Mouse (Mus musculus): ENCODE measurements around the gene Irgc1.
A peak's percentile ranks its signal among the peaks of the same experiment; 100 is the strongest.
"Not testable (repeated sequence)": the region's sequence is repeated elsewhere in the genome, so short reads cannot be mapped to it uniquely, and the experiment has no call there.

Irgc1 gene

DNA sequence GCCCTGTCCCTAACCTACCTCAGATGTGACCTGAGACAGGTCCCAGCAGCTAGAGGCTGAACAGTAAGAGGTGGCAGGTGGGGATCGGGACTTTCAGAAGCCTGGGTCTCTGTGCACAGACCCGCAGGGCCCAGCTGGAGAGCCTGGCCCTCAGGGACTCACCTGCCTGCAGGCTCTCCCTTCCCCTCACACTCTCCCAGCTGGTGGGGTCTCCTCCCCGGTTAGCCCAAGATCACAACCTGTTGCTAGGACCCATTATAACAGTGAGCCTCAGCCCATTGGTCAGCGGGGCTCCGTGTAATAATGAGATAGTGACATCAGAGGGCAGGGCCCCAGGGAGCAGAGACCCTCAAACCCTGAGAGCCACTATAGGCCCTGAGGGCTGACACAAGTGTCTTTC lies 16.8 kb downstream of the Irgc1 start:
- no peak for DNase-seq (ENCODE audit: low spot score)

DNA sequence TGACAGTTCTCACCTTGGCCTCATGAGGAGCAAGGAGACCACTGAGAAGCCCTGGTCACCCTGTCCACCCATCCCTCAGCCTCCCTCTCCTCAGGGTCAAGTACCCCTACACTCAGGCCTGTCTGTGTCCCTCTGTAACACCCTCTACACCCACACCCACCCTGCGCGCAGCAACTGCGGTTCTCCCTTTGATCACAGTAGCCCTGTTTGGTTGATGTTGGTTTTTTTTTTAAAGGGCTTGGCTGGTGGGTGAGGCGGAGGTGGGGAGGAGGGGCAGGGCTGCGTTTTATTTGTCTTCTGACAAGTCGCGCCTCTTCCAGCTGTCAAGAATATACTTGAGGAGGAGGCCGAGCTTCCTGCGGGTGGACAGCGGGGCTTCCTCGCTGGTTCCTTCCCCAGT lies 20.4 kb downstream of the Irgc1 start:
- no peak for DNase-seq (ENCODE audit: low spot score)

DNA sequence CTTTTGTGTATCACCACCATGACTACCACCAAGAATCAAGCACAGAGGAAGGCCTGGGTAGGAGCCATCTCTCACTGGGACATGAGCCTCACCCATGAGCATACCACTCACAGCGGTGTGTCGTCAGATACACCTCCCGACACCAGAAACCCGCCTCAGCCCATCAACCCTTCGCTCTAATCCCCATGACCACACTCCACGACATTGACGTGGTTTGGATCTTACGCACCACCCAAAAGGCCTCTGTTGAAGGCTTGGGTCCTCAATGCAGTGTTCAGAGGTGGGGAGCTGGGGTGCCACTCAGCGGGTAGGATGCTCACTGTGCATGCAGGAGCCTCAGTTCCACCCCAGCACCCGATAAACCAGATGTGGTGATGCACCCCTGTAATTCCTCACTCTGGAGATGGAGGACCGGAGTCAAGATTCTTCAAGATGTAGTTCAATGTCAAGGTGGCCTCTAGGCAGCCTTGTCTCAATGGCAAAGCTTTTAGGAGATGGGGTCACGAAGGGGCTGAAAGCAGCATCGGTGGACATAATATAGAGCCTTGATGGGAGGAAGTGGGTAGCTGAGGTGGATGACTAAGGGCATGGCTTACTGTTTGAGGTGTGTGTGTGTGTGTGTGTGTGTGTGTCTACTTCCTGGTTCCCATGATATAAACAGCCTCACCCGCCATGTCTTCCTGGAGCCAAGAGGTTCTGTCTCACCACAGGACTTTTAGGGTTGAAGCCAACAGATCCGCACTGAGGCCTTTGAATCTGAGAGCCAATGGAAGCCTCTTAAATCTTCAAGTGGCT lies 21.3 kb downstream of the Irgc1 start:
- no peak for DNase-seq (ENCODE audit: low spot score)

DNA sequence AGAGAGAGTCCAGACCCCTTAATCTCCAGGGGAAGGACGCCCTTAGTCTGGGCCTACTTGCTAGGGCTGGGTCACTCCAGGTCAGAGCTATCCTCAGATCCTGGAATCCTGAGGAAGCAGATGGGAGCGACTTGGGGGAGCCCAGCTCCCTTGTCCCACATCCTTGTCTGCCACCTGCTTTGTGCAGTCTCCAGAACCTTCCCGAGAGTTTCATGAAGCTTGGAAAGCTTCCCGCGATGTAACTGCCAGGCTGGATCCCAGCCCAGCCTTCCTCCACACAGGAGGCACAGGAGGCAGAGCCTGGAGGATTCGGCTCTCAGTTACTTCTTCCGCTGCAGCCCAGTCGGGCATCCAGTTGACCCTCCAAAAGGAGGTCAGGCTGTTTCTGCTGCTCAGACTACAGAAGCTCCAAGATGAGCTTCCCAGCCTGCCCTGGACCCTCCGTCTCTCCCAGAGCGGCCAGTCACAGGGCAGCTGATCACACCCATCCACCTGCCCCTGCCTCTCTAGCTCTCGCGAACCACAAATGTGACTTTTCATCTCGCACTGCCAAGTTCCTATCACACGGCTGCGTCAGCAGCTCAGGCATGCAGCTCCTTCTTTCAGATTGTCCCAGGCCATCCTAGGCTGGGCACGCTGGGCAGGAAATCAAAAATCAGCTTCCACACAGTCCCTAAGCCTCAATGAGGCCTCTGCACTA lies 22.5 kb downstream of the Irgc1 start:
- peak; percentile 28 for DNase-seq (ENCODE audit: low spot score)

DNA sequence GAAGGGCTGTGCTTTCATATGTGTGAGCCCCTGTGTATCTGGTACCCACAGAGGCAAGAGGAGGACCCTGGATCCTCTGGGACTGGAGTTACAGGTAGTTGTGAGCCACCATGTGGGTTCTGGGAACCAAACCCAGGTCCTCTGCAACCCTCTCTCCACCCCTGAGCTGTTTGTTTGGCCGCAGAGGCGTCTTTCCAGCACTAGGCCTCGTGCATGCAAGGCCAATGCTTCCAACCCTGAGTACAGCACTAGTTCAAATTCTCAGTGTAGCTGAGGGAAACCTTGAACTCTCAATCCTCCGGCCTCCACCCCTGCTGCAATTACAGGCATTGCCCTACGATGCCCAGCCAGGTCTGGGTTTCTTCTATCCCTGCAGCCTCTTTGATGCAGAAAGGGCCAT lies 23.4 kb downstream of the Irgc1 start:
- DNase-seq (ENCODE audit: low spot score) = no peak

DNA sequence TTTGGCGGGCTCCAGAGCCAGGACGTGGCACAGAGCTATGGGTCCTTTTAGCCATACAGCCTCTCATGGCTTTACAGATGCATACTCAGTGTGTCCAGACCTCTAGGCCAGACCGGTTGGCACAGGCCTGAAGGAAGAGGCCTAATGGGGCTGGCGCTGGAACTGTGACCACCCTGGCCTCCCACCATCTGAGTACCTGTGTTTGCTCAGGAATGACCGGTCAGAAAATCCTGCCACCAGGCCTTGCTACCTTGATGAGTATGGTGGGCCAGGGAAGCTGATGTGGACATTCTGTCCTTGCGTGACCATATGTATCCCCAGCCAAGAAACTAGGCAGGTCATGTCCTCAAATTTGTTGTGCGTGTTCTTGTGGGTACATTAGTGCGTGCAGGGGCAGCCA lies 24.9 kb downstream of the Irgc1 start:
- no peak for DNase-seq (ENCODE audit: low spot score)

DNA sequence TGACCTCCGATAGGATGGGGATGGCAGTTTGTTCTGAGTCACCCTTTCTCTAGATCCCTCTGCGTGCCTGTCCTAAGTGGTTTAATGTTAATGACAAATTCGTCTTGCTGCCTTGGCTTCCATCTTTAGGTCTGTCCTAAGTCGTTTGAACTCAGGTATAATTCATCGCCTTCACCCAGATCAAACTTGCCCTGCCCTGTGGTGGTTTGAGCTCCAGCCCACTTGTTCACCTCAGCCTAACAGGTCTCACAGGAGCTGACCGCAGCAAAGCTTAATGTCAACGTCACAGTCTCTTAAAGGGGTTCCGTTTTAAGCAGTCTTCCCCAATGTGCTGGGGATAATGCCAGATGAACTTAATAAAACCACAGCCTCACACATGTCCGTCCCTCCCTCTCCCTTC lies 26.2 kb downstream of the Irgc1 start:
- DNase-seq (ENCODE audit: low spot score) = no peak

DNA sequence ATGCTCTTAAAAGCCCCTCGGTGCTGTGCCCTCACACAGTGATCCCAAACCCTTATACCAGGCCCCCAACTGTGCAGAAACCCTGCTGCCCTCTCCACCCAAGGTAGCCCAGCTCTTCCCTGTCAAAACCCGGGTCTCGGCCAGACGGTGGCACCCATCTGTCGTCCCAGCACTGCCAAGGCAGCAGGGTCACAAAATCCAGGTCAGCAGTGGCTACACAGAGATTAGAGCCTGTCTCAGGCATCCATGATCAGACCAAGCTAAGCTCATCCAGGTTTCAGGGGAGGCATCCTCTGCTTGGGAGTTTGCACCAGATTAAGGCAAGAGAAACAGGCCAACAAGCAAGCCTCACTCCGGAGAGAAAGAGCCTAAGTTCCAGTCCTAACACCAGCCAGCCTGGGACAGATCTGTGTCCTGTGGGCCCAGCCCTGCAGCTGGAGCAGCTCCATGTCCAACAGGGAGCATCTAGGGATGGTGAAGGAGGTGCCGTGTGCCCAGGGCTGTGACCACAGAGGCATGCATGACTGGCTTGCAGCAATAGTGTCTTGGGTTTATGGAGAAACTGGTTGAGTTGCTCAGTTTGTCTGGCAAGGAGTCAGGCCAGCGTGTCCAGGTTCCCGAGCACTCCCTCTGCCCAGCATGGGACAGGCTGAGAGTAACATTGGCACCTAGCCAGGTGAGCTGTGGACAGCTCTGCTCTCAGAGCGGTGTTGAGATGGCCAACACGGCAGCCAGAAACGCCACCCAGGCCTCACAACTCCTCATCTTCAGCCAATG lies 28.0 kb downstream of the Irgc1 start:
- DNase-seq (ENCODE audit: low spot score) = peak; percentile 63

DNA sequence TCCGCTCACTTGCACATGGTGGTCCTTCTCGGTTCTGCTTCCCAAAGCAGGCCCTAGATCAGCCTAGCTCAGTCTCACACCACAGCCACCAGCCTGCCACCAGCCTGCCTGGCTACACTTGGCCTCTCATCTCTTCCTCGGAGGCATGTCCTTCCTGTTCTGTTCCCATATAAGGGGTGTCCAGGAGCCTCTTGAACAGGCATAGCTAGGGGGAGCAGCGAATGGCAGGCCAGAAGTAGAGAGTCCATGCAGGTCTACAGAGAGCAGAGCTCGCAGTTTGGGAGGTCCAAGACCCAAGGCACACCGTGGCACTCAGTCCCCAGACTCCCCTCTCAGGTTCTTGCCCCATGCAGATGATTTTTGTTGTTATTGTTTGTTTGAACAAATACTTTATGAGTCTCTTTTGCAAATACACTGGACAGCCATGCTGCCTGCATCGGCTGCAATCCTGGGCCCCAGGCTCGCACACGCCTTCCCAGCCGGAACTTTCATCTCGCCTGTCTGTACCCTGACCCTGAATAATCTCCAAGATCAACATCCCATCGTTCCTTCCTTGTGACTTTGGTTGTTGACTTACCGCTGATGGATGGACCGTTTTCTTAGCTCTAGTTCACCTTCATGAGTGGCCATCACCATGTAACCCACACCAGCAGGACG lies 28.9 kb downstream of the Irgc1 start:
- DNase-seq (ENCODE audit: low spot score) = no peak

DNA sequence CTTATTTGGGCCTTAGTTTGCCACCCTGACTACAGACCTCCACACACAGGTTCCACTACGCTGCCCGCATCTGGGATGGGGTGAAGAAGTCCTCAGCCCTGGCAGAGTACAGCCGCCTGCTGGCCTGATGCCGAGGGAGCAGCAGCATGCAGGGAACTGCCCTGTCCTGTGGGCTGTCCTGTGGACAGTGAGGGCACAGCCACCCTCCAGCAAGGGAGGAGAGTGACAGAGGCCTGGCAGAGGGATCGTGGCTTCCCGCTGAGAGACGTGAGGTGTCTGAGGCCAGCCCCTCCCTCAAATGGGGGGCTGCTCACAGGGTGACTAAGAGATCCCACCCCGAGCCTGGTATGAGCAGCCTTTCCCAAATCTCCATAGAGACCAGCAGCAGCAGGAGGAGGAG lies 29.8 kb downstream of the Irgc1 start:
- no peak for DNase-seq (ENCODE audit: low spot score)

DNA sequence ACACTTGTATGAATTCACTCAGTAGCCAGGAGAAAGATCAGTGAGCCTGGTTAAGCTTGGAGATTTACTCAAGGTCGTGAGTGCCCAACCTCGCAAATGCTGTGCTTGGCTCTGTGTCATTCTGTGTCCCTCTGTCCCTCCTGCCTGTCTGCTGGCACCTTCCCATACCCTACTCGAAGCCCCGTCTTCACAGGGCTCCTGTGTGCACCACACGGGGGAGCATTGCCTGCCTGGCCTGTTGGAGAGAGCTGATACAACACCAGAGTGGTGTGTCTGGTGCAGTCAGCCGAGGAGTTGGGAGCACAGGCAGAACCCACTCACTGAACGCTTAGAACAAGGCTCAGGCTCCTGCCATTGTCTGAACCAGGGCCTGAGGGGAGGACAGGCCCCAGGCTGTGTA lies 30.4 kb downstream of the Irgc1 start:
- no peak for DNase-seq (ENCODE audit: low spot score)

DNA sequence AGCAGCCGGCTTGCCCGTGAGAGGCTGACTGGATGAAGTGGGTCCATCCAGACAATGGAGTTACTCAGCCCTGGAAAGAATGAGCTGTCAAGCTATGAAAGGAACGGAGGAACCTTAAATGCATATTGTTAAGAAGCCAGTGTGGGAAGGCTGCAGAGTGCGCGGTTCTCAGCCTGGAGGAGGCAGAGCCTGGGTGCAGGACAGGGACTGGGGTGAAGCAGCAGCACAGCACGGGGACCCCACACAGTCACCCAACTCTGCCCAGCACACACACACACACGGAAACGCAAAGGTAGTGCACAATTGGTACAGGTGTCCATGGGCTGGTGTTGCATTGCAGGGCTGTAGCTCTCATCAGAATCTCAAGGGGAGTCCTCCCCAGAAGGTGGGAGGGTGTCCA lies 32.5 kb downstream of the Irgc1 start:
- DNase-seq (ENCODE audit: low spot score) = no peak

DNA sequence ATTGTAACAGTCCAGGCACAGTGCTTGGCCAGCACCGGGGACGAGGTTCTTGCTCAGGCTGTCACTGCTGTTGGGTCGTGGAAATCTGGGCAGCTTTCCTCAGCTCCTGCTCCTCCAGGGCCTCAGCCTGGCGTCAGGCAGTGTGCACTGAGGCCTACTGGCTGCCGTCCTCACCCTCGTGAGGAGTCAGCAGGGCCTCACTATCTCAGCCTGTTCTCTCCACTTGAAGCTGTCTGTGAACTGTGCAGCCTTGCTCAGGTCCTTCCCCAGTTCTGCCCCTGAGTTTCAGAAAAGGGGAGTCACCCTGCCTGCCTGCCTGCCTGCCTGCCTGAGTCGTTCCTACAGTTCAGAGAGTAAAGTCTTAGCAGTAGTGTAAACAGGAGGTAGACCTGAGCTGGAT lies 36.8 kb downstream of the Irgc1 start:
- DNase-seq (ENCODE audit: low spot score) = no peak

DNA sequence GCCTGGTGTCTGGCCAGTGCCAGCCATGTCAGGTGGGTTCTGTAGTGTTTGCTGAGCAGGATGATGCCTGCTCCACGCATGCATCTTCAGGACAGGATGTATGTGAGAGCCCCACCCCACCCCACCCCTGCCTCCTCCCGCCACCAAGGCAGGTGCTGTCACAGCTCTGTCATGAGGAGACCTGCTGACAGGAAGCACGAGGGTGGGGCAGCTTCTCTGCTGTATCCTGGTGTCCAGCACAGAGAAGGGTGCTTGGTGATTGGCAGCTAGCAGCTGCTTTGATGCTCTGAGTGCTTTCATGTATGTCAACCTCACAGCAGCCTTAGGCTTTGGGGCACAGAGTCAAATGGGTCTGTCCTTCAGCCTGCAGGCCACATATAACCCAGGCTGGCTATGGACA lies 38.5 kb downstream of the Irgc1 start:
- DNase-seq (ENCODE audit: low spot score) = no peak

DNA sequence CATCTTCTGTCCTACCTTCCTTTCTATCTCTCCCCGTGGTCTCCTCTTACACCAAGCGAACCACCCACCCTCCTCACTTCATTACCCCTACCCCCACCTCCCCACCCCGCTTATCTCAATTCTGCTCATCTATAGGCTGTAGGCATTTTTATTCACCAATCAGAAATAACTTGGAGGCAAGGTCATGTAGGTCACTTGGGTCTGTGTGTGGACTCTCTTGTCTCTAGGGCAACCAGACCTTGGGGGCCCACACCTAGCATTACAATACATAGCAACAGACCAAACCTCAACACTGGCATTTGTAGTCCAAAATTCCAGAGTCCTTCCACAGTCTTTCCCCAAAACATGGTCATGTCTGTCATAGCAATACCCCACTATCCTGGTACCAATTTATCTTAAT lies 41.3 kb downstream of the Irgc1 start:
- no peak for DNase-seq (ENCODE audit: low spot score)

DNA sequence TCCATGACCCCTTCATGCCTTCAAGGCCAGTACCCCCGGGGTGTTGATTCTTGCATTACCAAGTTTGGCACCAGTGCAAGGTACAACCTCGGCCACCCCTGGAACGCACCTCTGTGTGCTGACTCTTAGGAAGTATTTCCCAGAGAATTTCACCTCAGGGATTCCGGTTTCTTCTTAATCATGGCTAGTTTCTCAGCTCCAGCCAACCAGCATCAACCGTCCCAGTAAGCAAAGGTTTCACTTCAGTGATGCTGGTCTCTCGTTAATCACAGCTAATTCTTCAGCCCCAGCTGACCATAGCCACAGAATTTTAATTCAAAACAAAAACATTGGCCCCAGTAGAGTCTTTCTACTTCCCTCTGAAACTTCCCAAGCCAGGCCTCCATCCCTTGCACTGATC lies 42.0 kb downstream of the Irgc1 start:
- DNase-seq (ENCODE audit: low spot score) = no peak

DNA sequence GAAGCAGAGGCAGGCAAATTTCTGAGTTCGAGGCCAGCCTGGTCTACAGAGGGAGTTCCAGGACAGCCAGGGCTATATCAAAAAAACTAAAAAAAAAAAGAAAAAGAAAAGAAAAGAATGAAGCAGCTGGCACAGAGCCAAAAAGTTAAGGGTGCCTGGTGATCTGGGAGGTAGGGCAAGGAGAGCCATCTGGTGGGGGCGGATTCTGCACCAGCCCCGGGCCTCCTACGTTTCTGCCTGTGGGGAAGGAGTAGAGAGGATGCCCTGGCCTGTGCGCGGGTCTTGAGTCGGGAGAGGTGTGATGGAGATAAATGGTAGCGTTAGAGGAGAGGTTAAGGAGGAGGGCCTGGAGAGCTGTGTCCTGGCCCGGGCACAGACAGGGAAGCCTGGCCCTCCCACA lies 43.9 kb downstream of the Irgc1 start:
- no peak for DNase-seq (ENCODE audit: low spot score)

DNA sequence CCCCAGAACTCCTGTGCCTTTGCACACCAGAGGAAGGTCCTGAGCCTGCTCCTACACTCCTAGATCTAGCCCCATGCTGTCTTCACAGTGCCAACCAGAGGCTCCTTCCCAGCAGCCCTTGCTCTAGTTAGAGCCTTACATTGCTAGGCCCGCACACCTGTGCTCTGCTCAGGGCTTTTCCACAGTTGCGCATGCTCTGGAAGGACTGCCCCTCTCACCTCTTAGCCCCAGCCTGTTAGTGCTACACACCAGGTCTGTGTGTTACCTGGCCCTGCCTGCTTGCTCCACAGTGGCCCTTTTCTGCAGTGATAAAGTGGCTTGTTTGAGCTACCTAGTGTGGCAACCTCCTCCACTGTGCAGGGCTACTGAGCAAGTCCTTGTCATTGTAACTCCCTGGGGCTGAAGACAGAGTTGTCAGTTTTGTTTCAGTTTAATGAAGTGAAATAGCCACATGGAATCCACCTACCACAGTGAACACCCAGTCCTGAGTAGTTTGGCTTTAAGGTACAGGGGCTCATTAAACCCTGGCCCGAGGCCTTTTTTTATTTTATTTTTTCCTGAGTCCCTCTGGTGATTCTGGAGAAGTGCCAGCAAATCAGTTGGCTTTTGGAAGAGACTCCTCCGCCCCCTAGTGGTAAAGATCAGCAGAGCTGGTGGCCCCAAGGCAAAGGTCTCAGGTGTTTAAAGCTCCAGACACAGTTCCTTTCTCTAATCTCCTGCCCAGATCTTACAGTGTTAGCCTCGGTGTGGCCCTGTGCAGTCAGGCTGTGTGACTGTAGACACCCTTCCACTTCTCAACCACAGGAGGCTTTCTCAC lies 45.4 kb downstream of the Irgc1 start:
- peak; percentile 81 for DNase-seq (ENCODE audit: low spot score)

DNA sequence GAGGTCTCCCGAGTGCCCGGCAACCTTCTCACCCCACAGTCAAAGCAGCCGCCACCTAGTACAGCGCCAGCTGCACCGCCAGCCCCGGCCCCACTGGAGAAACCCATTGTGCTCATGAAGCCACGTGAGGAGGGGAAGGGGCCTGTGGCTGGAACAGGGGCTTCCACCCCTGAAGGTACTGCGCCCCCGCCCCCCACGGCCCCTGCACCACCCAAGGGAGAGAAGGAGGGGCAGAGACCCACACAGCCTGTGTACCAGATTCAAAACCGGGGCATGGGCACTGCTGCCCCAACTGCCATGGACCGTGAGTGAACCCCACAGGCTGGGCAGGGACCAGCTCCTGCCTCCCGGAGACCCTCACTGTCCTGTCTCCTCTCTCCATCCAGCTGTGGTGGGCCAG lies 46.4 kb downstream of the Irgc1 start:
- DNase-seq (ENCODE audit: low spot score) = no peak

DNA sequence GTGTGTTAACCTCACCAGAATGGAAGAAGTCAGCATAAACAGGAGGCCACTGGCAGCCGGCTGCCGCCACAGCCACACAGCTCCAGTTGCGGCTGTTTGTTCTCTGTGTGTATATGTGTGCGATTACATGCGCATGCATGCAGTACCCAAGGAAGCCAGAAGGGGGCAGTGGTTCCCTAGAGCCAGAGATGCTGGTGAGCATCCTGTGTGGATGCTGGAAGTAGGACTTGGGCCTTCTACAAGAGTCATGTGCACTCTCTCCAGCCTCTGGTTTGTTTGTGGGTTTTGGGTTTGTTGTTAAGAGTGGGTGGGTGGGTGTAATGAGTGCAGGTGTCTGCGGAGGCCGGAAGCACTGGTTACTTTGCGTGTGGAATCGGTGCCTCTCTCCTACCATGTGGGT lies 49.2 kb downstream of the Irgc1 start:
- DNase-seq (ENCODE audit: low spot score) = no peak

DNA sequence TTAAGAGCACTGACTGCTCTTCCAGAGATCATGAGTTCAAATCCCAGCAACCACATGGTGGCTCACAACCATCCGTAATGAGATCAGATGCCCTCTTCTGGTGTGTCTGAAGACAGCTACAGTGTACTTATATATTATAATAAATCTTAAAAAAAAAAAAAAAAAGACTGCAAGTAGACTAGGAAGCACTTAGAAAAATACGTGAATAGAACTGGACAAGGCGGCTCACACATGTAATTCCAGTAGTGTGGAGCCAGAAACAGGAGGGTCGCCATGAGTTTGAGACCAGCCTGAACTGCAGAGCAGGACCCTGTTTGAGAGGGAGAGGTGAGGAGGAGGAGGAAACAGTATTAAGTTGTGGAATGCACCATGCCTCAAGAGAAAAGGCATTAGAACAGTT lies 51.6 kb downstream of the Irgc1 start:
- not testable (repeated sequence) for DNase-seq (ENCODE audit: low spot score)

DNA sequence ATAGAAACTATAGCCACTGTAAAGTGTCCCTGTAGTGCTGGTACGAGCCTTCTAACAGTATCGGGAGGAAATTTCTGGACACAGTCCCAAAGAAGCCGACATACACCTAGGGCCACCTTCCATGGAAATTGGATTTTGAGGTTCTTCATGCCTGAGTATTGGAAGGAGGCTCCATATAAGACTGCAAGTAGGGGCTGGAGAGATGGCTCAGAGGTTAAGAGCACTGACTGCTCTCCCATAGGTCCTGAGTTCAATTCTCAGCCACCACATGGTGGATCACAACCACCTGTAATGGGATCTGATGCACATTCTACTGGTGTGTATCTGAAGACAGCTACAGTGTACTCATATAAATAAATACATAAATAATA lies 52.0 kb downstream of the Irgc1 start:
- no peak for DNase-seq (ENCODE audit: low spot score)
